15 mouse cellular contexts compared by ENCODE assay signal in the genomic region with DNA sequence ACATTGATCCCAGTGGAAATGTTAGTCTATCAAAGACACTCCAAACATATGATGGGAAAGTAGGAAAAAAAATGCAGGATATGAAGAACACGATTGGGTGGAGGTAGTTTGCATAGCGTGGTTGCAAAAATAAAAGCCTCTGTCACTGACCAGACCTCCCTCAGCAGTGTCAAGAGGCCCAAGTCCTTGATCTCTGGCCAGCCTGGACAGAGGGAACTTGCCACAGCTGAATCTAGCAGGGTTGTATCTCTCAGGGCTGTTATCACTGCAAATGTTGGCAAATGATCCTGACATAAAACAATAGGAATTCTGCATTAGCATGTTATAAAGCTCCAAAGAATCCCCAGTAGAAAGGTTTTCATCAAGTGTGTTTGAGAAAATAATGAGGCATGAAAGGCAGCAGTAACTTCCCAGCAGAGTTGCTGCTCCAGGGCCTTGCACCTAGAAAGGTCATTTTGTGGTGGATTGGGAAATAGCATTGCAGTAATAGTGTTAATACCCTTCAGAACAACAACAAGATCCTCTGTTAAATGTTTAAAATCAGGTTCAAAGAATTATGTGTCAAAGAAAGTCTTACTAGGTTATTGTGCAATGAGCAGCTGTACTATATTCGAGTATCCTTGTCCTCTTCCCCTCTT. TPM values are rescaled to one million over a fixed set of nuclear protein-coding genes. Genes with fewer than 3 reads are reported as not detected.
DNase-seq lines count a peak whose midpoint lies in the region; ATAC-seq and TF ChIP-seq lines count a peak whose summit lies in the region.
"Had no signal": no experiment of that assay in that cellular context is flagged by ENCODE, and none has a peak within 500 bp of the region (broad histone marks: within the 10 kb centered on the region; RNA-seq: fewer than 3 reads in every experiment).

No protein-coding gene starts in this region.

- TF ChIP-seq POLR2A in heart, adult 2 months (IDR thresholded peaks at IDR 0.05; ENCODE audit: insufficient read depth, low read depth, low read length), result no peak
- TF ChIP-seq POLR2A in embryonic fibroblast, embryonic 13.5 days (IDR thresholded peaks at IDR 0.05; ENCODE audit: low read depth, low read length), result no peak

- H3K79me2 ChIP-seq in heart, adult 2 months (replicated peaks; ENCODE audit: control insufficient read depth, insufficient read depth, low read length), result no peaks in the 10 kb centered on the region

- no peak overlapping the region for H3K4me3 ChIP-seq in heart, adult 2 months
- no peak overlapping the region for H3K4me3 ChIP-seq in heart, embryonic 11.5 days (ENCODE audit: low read depth, low read length)
- H3K4me3 ChIP-seq in embryonic fibroblast, embryonic 13.5 days (ENCODE audit: insufficient read depth, low read length), result no peak overlapping the region
- no peak overlapping the region for H3K4me3 ChIP-seq in midbrain, postnatal 0 days (ENCODE audit: low read depth, low read length)
- H3K4me3 ChIP-seq: forebrain, embryonic 13.5 days; heart, embryonic 15.5 days; intestine, embryonic 15.5 days; layer of hippocampus, adult 2 months had no signal

- no peak for TF ChIP-seq EP300 in heart, adult 2 months (IDR thresholded peaks at IDR 0.05; ENCODE audit: insufficient read depth, low read depth, low read length)

- no peak overlapping the region for H3K9ac ChIP-seq in heart, adult 2 months (ENCODE audit: low read depth, low read length)
- H3K9ac ChIP-seq in heart, embryonic 11.5 days (ENCODE audit: low read depth, low read length), result no peak overlapping the region
- H3K9ac ChIP-seq in midbrain, postnatal 0 days (replicated peaks; ENCODE audit: low read length, poor library complexity, severe bottlenecking), result no peak overlapping the region
- H3K9ac ChIP-seq: forebrain, embryonic 13.5 days; heart, embryonic 15.5 days; intestine, embryonic 15.5 days had no signal

- DNase-seq in heart, adult 2 months, result peak; percentile 33 to 47
- peak; percentile 9 for DNase-seq in ovary, postnatal 36 days (ENCODE audit: low spot score)
- DNase-seq in ovary, postnatal 14 days (ENCODE audit: low spot score), result no peak
- DNase-seq in skeletal muscle tissue, adult 2 months (ENCODE audit: low read depth, low spot score), result peak; percentile 28
- no peak for DNase-seq in right cerebral cortex, postnatal 36 days (ENCODE audit: low spot score in 2 of 2)
- DNase-seq in midbrain, postnatal 0 days (ENCODE audit: low spot score), result no peak
- DNase-seq: thymus, postnatal 25 days had no signal

- peaks cover 2% of the 10 kb centered on the region; the same call in 1 of the 2 replicates for H3K36me3 ChIP-seq in heart, adult 2 months (ENCODE audit: control insufficient read depth, insufficient read depth, low read length)
- H3K36me3 ChIP-seq in heart, embryonic 11.5 days (ENCODE audit: control insufficient read depth, insufficient read depth, low read length), result no peaks in the 10 kb centered on the region
- no peaks in the 10 kb centered on the region for H3K36me3 ChIP-seq in midbrain, postnatal 0 days (ENCODE audit: insufficient read depth, low read length)
- H3K36me3 ChIP-seq: heart, embryonic 15.5 days; intestine, embryonic 15.5 days had no signal

- H3K27me3 ChIP-seq in heart, adult 2 months (ENCODE audit: control insufficient read depth, insufficient read depth, low read length), result no peaks in the 10 kb centered on the region
- no peaks in the 10 kb centered on the region for H3K27me3 ChIP-seq in heart, embryonic 11.5 days (ENCODE audit: control insufficient read depth, insufficient read depth, low read length)
- no peaks in the 10 kb centered on the region for H3K27me3 ChIP-seq in midbrain, postnatal 0 days (ENCODE audit: insufficient read depth, low read length)
- H3K27me3 ChIP-seq: CH12.LX; forebrain, embryonic 13.5 days; heart, embryonic 15.5 days; intestine, embryonic 15.5 days had no signal

- H3K4me2 ChIP-seq in heart, embryonic 11.5 days, result no peak overlapping the region
- H3K4me2 ChIP-seq in midbrain, postnatal 0 days (ENCODE audit: low read depth, low read length, poor library complexity, severe bottlenecking), result no peak overlapping the region
- H3K4me2 ChIP-seq: forebrain, embryonic 13.5 days; heart, embryonic 15.5 days; intestine, embryonic 15.5 days had no signal

- no peaks in the 10 kb centered on the region for H3K4me1 ChIP-seq in heart, adult 2 months (ENCODE audit: control insufficient read depth, insufficient read depth, low read length)
- H3K4me1 ChIP-seq in heart, embryonic 11.5 days (ENCODE audit: control insufficient read depth, insufficient read depth, low read length), result no peaks in the 10 kb centered on the region
- peaks cover 12% of the 10 kb centered on the region for H3K4me1 ChIP-seq in embryonic fibroblast, embryonic 13.5 days (ENCODE audit: control insufficient read depth, insufficient read depth, low read length)
- H3K4me1 ChIP-seq in midbrain, postnatal 0 days (ENCODE audit: insufficient read depth, low read length), result no peaks in the 10 kb centered on the region
- H3K4me1 ChIP-seq: forebrain, embryonic 13.5 days; intestine, embryonic 15.5 days had no signal

- intact Hi-C loops in heart, adult 2 months (cut with DNase I), result no loop called here

- no peaks in the 10 kb centered on the region for H3K9me3 ChIP-seq in heart, embryonic 11.5 days (replicated peaks; ENCODE audit: control insufficient read depth, low read length)
- no peaks in the 10 kb centered on the region for H3K9me3 ChIP-seq in midbrain, postnatal 0 days (ENCODE audit: low read length)
- H3K9me3 ChIP-seq: forebrain, embryonic 13.5 days; heart, embryonic 15.5 days; intestine, embryonic 15.5 days had no signal

- no peak for ATAC-seq in heart, embryonic 11.5 days (replicated peaks; ENCODE audit: insufficient number of reproducible peaks, low FRiP score, low TSS enrichment)
- ATAC-seq in midbrain, postnatal 0 days (ENCODE audit: low FRiP score), result no peak
- ATAC-seq: forebrain, embryonic 13.5 days; intestine, embryonic 15.5 days had no signal

- WGBS in heart, adult 2 months, result 25% methylated on average over 3 of the region's 3 CpGs
- WGBS in heart, embryonic 11.5 days (ENCODE audit: insufficient replicate concordance), result 38% methylated on average over 3 of the region's 3 CpGs
- 60% methylated on average over 3 of the region's 3 CpGs for WGBS in midbrain, postnatal 0 days

- no peak for TF ChIP-seq CTCF in heart, adult 2 months (IDR thresholded peaks at IDR 0.05)
- TF ChIP-seq CTCF in embryonic fibroblast, embryonic 13.5 days (IDR thresholded peaks at IDR 0.05; ENCODE audit: borderline replicate concordance, insufficient read depth, low read length), result no peak
- TF ChIP-seq CTCF in midbrain, postnatal 0 days (IDR thresholded peaks at IDR 0.05), result no peak

- no peak overlapping the region for H3K27ac ChIP-seq in heart, adult 2 months
- no peak overlapping the region for H3K27ac ChIP-seq in heart, embryonic 11.5 days (ENCODE audit: low read depth, low read length)
- H3K27ac ChIP-seq in embryonic fibroblast, embryonic 13.5 days (ENCODE audit: insufficient read depth, low read length), result peak overlapping the region; percentile 31; the same call in 1 of the 2 replicates
- no peak overlapping the region for H3K27ac ChIP-seq in midbrain, postnatal 0 days (ENCODE audit: low read depth, low read length)
- H3K27ac ChIP-seq: forebrain, embryonic 13.5 days; heart, embryonic 15.5 days; intestine, embryonic 15.5 days; layer of hippocampus, adult 2 months had no signal

RNA-seq across cellular contexts. Expression of gene Efemp1, which starts 56.0 kb away (rescaled TPM):
- 10 to 100 TPM; 14.7 to 20.0 TPM for total RNA-seq in heart, adult 2 months (2021)
- 18.5 and 26.6 TPM in 2 replicates for polyA plus RNA-seq in heart, adult 2 months (2012; rRNA removed)
- 27.9 and 28.6 TPM in 2 replicates for polyA plus RNA-seq in heart, embryonic 11.5 days (2014; fragmentation: Nextera tagmentation; extraction: Ambion mirVana)
- 79.5 and 103 TPM in 2 replicates for polyA plus RNA-seq in embryonic fibroblast, embryonic 13.5 days (2011; ENCODE audit: insufficient read length, low read depth, missing spikeins)
- total RNA-seq in midbrain, postnatal 0 days (2014; rRNA removed), result 7.1 and 8.1 TPM in 2 replicates
- polyA plus RNA-seq in midbrain, postnatal 0 days (2015; fragmentation: Nextera tagmentation; extraction: Ambion mirVana), result 8.5 TPM in 2 replicates
- total RNA-seq: CH12.LX; monocyte, adult 5-6 weeks had no signal

Comparison
In these comparisons a context has a peak if more than half of its experiments do, and no peak if none do; other contexts are left out.
1. DNase-seq: peak in heart, adult 2 months (2 of 2), ovary, postnatal 36 days (single experiment) and skeletal muscle tissue, adult 2 months (single experiment); none in ovary, postnatal 14 days (single experiment), right cerebral cortex, postnatal 36 days (0 of 2) and midbrain, postnatal 0 days (single experiment).